Mouse (Mus musculus): ENCODE measurements around the gene Brinp2.

Brinp2 gene

DNA sequence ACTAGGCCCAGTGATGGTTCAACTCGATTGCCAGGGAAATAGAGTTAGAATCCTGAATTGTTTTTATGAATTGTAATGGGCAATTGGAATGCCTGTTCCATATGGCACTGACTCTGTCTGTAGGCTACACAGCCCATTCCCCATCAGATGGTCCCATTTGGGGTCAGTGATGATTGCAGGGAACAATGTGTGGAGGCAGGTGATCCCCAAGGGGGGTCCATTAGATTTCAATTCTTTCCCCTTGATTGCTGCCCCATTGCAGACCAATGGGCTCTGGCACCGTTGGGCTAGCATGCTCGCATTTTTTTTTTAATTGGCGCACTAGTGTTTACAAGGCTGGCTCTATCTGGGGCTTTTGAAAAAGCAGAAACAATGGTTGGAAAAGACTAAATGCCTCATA lies 136.0 kb downstream of the Brinp2 start:
- DNase-seq (ENCODE audit: low spot score): no peak

DNA sequence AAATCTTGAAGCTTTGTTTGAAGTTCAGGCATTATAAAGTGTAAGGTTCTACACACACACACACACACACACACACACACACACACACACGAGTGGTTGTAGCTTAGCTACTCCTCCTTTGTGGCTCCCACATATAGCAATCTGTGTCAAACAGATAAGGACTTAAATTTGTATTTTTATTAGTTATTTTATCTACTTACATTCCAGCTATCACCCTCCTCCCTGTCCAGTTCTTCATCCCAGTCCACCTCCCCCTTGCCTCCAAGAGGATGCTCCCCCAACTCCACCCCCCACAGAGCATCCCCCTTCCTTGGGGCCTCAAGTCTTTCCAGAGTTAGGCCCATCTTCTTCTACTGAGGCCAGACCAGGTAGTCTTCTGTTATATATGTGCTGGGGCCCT lies 137.4 kb downstream of the Brinp2 start:
- DNase-seq (ENCODE audit: low spot score): no peak

DNA sequence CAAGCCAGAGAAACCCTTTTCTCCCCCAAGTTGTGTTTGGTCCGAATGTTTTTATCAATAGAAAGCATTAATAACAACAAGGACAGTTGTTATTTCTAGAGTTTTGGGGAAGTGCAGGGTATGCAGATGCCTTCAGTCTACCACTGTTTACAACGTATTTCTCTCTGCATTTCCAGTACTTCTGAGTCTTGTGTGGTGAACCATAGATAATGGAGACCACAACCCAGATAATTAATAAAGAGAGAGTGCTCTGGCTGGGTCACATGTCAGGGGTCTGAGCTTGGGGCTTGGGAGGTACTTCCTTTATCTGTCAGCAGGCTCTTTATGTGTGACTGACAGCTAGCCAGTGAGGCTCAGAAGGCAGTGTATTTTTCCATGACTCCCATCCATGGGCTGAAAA lies 137.8 kb downstream of the Brinp2 start:
- no peak for DNase-seq (ENCODE audit: low spot score)

DNA sequence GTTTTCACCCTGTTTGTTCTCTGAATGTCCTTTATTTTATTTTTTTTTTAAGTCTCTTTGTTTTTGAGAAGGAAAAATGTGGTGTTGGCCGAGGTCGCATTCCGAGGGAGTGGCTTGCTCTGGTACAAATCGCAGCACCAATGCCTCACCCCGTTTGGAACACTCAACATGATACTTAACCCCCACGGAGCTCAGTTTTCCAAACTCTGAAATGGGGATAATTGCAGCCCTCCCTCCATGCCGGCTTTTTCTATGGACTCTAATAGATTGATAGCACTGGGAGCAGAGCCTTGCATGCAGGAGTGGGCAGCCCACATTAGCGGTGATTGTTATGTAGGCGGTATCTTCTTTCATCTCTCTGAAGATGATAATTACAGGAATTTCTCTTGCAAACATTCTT lies 140.5 kb downstream of the Brinp2 start:
- no peak for DNase-seq (ENCODE audit: low spot score)

DNA sequence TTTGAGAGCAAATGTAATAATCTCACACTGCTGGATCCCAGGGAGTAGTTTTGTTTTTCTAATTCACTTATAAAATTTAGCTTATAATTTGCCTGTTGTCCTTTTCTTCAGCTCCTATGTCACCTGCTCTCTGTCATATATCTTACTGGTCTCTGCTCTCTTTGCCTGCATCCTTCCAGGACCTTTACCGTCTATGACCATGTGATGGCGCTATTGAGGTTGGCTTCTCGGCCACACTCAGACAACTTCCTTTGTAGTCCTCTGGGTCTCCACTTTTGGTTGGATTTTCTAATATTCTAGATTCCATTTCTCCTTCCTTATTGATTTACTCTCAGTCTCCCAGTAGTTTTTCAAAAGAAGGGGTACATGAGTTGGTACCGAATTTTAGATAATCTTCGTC lies 141.4 kb downstream of the Brinp2 start:
- DNase-seq (ENCODE audit: low spot score): no peak

DNA sequence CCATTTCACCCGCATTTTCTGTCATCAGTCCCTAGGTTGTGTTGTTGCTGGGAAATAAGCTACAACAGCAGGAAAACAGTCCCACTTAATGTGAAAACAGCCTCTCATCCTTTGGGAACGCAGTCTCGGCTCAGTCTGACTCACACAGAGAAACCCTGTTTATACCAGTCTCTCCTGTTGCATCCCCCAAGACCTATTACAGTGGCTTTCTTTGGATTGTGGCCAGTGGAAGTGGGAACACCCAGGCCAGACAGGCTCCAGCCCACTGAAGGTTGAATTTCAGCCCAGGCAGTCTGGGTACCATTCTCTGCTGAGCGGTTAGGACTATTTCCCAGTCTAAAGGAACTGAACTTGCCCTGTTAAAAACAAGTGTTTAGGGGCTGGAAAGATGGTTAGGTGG lies 142.4 kb downstream of the Brinp2 start:
- no peak for DNase-seq (ENCODE audit: low spot score)

DNA sequence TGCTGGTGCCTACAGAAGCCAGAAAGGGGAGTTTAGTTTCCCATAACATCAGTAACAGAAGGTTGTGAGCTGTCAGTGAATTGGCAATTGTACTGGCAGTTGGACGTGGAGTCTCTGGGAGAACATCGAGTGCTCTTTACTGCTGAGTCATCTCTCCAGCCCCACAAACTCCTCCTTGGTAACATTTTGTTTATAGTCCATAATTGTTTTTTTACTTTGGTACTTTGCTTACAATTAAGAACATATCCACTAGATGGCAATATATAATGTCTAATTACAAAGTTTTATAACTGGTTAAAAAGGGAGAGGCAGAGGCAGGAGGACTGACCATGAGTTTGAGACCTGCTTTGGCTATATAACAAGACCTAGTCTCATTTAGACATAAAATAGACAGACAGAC lies 148.5 kb downstream of the Brinp2 start:
- no peak for DNase-seq (ENCODE audit: low spot score)

DNA sequence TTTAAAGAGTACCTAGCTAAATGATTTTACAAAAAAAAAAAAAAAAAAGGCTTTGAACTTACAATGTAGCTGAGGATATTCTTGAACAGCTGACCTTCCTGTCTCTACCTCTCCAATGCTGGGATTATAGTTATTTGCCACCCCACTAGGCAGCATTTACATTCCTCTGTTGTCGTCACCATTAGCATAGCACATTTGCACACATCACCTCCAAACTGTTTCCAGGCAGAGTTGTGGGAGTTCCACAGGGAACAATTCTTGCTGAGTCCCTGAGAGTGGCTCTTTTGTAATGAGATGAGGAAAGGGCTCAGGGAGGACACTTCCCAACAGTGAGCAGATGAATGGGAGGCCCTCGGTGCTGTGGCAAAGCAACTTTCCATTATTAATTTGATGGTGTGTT lies 153.2 kb downstream of the Brinp2 start:
- no peak for DNase-seq (ENCODE audit: low spot score)
